Mouse (Mus musculus): Measurements from ENCODE around the gene Slc48a1. TPM values are rescaled to one million over a fixed set of nuclear protein-coding genes. Genes with fewer than 3 reads are reported as not detected.

Gene Slc48a1
- total RNA-seq (2021) = 100 to 1,000 TPM; 165 to 196 TPM

DNA sequence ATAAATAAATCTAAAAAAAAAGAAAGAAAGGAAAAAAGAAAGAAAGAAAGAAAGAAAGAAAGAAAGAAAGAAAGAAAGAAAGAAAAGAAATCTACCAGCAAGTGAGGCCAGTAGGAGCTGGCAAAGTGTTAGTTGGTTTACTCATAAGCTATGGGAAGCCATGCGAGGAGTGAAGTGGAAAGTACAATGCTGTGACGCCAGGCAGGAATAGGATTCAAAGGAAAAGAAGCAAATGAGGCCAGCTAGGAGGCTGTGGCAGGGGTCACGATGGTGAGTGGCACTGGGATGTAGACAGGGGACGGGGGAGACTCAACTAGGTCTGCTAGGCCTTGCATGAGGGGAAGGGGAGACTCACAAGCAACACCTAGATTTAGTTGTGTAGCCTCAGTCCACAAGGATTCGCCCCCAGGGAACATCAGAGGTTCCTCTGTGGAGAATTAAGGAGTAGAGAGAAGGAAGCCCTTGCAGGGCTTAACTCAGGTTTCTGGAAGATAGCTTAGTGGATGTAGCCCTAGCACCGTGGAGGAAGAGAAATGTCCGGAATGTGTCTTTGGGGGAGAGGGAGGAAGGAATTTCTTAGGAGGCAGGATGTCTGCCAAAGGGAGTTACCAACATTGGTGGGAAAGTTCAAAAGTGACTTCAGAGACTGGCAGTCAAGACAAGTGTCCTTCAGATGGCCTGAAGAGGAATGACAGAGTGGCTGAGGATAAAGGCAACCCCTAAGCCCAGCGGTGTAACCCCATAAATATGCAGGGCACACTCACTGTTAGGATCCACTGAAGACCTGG, at the start of gene Slc48a1:
Gene Slc48a1, plus strand, starts transcription at position 210 of the 788 bp plus-strand sequence.
- DNase-seq (ENCODE audit: low spot score in 2 of 2) = no peak
- intact Hi-C loops (cut with DNase I) = no loop called here

DNA sequence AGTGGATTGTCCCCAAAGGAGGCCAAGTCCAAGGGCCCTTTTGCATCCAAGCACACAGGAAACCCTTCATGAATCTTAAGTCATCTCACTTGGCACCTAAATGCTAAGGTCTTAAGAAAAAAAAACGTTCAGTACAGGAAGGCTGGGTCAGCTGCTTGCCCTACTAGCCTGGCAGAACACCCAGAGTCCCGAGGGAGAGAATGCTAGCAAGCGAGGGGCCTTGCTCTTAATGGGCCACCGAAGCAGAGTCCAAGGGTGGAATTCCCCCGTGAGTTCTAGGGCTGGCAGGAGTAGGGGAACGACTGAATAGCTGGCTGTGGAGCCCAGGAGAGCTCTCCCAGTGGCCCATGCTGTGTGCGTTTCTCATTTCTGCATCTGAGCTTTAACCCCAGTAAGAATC, 49.5 kb upstream of the Slc48a1 start:
- intact Hi-C loops (cut with DNase I) = loop anchor here (2.0 kb wide), 1 partner anchor 38 kb away; the partner anchor contains the start of gene Rapgef3
- DNase-seq (ENCODE audit: low spot score in 2 of 2) = no peak

DNA sequence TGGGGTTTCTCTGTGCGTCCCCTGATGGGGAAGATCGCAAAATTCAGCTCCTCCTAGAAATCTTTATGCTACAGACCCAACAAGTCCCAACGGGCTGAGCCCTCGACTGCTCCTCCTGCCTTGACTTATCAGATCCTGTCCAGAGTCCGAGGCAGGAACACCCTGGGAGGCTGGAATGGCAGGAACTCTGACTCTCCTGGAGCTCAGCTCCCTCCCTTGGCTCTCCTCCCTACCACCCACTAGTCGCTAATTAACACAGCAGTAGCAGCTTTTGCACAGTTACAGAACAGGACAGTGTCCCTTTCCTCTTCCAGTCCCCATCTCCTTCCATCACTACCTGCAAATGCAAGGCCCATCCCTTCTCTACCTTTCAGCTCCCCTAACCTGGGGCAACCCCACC, 48.0 kb upstream of the Slc48a1 start:
- intact Hi-C loops (cut with DNase I) = no loop called here
- DNase-seq (ENCODE audit: low spot score in 2 of 2) = no peak

DNA sequence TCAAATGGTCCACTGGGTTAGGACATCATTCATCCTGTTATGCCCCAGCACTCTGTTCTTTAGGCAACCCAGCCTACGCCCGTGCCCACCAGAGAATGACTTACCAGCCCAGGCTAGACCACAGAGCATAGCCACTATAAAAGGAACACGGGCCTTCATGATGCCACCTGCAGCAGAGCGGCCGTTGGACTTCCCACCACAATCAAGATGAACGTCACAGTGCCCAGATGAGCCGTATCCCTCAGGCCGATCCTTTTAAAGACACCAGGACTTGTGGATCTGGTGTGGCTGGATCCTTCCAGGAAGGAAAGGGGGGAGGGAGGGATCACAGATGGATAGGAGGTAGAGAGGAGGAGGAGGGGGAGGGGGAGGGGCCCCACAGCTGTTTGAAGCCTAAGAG, 47.2 kb upstream of the Slc48a1 start, which contains the start of gene Endou:
Gene Endou, minus strand, starts transcription at position 229 of the 400 bp plus-strand sequence.
- DNase-seq (ENCODE audit: low spot score in 2 of 2) = no peak
- intact Hi-C loops (cut with DNase I) = no loop called here

DNA sequence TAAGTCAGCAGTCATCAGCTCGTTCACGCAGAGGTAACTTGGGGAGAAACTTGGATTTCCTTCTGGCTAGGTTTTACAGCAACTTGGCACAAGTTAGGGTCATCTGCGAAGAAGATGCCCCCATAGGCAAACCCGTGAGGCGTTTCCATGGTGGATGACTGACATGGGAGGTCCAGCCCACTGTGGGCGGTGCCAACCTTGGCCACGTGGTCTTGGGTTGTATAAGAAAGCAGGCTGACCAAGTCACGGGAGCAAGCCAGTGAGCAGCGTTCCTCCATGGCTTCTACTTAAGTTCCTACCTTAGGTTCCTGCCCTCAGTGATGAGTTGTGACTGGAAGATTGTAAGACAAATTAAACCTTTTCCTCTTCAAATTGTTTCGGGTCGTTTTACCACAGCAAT, 46.3 kb upstream of the Slc48a1 start:
- no peak for DNase-seq (ENCODE audit: low spot score in 2 of 2)
- intact Hi-C loops (cut with DNase I) = no loop called here

DNA sequence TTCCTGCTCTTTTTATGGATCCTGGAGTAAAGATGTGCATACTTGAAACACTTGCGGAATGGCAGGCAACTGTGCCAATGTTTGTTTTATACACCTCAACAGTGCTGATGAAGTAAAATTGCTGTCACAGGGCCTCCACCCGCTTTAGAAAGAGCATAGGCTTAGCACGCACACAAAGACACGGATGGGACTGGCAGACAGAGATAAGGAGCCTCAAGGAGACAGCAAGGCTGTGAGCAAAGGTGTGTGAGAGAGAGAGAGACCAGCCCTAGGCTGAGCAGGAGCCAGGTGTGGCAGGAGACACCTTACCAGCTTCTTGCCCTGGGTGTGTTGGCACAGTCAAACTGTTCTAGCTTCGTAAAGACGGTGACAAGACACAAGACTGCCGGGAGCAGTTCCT, 39.4 kb upstream of the Slc48a1 start:
- no peak for DNase-seq (ENCODE audit: low spot score in 2 of 2)
- intact Hi-C loops (cut with DNase I) = no loop called here

DNA sequence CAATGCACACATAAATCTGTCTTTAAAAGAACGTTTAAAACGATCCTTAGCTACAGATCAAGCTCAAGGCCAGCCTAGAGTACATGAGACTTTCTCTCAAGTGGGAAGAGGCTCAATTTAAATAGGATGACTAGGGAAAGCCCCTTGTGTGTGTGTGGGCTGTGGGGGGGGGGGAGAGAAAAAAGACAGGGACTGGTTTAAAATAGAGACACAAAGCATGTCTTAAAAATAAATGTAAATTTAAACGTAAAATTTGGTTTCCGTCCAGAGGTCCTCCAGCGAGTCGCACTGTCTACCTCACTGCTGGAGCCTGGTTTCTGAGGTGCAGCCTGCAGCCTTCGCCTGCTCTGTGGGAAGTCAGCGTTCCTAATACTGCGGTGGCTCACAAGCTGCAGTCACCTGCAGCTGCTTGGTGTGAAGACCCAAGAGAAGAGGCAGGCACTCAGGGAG, 38.0 kb upstream of the Slc48a1 start:
- intact Hi-C loops (cut with DNase I) = no loop called here
- DNase-seq (ENCODE audit: low spot score in 2 of 2) = no peak

DNA sequence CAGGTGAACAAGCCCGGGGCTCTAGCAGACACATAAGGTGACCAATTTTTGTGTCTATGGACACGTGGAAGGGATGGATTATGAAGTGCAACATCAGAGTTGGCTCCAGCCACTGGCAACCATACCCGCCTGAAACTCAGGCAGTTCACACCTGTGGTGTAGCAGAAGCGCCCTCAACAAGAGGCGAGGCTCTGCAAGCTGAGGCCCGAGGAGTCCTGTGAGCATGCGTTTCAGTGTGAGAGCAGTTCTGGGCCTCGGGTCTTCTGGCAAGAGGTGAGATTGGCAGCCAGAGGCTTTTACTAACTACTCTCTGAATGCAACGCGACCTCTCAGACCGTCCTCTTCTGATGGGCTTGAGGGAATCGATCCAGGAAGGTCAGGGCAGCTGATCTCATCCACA, 36.7 kb upstream of the Slc48a1 start:
- no peak for DNase-seq (ENCODE audit: low spot score in 2 of 2)
- intact Hi-C loops (cut with DNase I) = no loop called here

DNA sequence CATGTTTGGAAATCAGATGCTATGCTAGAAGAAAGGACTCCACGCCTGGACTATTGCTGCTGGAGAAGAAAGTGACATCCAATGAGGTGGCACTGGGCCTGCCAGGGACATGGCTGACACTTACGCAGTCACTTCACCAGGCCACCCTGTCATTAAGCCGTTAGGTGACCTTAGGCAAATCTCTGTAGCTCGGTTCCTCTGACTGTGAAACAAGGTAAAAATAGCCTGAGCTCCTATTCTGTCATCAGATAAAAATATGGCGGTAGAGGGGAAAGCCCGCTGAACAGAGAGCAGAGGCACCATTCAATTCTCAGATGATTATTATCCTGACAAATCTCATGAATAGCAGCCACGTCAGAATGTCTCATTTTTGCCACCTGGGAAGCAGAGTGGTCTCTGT, 36.2 kb upstream of the Slc48a1 start:
- intact Hi-C loops (cut with DNase I) = no loop called here
- DNase-seq (ENCODE audit: low spot score in 2 of 2) = no peak

DNA sequence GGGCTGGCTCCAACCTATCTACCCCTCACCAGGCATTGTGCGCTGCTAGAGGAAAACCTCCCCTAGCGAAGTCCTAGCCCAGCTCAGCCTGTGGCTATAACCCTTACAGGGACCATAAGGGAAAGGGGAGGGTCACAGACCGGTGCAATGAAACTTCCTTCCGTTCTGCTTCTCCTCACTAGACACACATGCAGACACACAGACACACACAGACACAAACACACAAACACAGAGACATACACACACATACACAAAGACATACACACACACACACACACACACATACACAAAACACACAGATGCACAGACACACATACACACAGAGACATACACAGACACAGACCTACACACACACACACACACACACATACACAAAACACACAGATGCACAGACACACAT, 35.7 kb upstream of the Slc48a1 start:
- no peak for DNase-seq (ENCODE audit: low spot score in 2 of 2)
- intact Hi-C loops (cut with DNase I) = no loop called here

DNA sequence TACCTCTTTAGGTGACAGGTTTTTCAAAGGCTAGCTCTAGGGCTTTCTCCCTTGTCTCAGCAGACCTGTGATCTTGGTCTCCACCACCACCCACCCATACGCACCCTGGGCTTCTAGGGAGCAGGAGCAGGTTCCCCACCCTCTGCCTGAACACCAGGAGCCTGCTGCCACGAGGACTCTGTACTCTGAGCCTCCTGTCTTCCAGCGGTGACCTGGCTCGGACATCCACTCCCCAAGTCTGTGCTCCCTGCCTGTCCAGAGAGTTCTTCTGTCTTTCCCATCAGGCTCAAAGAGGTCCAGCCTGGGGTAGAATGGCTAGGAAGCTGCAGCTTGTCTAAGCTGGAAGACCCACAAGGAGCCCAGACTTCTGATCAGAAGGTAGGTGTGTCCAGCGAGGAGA, 35.1 kb upstream of the Slc48a1 start:
- no peak for DNase-seq (ENCODE audit: low spot score in 2 of 2)
- intact Hi-C loops (cut with DNase I) = no loop called here

DNA sequence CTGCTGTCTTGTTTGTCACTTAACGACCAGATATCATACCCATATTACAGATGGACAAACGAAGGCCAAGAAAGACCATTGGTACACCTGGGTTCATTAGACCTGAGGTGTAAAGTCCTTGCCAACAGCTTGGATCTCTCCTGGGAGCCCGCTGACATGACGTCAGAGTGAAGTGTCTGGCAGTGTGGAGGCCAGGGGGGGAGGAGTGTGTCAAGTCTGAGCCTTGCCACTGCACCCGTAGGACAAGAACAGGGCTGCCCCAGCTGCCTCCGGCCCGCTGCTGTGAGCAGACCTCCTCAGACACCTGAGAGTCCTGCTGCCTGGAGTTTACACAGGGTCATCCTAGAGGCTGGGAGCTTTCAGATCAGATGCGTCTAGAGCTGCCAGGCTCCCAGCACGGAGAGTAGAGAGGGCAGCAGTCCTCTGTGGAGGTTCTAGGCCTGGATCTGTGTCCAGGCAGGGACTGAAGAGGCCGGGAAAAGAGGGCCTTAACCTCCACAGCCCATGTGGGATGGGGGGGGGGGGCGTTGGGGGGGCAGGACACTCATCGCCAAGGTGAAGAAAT, 34.3 kb upstream of the Slc48a1 start:
- DNase-seq (ENCODE audit: low spot score in 2 of 2) = no peak
- intact Hi-C loops (cut with DNase I) = no loop called here

DNA sequence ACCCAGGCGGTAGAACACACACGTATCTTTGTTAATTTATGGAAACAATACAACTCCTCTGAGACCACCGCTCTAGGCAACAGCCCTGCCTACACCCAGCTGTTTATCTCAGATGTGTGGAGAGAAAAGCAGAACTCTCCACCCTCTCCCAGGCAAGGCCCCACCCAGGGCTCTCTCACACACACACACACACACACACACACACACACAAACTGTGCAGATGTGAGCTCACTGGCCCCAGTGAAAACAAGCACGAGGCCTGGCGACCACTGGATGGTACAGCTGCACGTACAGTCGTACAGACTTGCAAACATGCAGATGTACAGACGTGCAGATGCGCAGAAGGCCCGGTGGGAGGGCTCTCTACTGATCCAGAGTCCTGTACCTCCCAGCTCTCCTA, 33.4 kb upstream of the Slc48a1 start:
- no peak for DNase-seq (ENCODE audit: low spot score in 2 of 2)
- intact Hi-C loops (cut with DNase I) = no loop called here

DNA sequence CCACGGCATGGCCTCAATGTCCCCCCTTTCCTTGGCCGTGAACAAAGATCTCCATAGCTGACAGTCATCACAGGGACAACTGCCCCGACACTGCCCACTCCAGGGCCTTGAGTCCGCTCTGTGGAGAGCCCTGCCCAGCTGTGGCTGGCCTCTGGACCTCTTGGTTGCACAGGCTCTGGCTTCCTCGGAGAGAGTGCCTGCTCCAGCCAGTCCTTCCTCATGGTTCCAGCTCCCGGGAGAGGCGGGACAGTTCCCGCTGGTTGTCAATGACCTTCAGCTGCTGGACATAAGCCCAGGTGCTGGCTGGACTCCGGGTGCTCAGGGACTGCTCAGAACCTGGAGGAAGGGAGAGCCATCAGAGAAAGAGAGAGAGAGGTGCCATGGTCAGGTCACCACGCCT, 33.0 kb upstream of the Slc48a1 start:
- no peak for DNase-seq (ENCODE audit: low spot score in 2 of 2)
- intact Hi-C loops (cut with DNase I) = no loop called here

DNA sequence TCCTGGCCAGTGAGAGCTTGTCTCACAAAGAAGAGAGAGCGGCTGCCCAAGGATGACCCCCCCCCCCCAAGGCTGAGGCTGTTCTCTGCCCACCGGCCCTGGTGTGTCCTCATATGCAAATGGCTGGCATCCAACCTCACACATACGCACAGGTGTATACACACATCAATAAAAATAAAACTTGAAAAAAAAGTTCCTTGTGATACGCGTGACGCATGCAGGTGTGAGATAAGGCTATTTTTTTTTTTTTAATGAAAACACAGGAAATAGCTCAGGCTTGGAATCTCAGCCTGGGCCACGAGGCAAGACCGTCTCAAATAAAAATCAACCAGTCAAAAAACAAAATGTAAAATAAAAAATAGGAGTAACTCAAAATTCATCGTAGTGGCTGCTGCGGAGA, 32.0 kb upstream of the Slc48a1 start:
- intact Hi-C loops (cut with DNase I) = no loop called here
- DNase-seq (ENCODE audit: low spot score in 2 of 2) = no peak

DNA sequence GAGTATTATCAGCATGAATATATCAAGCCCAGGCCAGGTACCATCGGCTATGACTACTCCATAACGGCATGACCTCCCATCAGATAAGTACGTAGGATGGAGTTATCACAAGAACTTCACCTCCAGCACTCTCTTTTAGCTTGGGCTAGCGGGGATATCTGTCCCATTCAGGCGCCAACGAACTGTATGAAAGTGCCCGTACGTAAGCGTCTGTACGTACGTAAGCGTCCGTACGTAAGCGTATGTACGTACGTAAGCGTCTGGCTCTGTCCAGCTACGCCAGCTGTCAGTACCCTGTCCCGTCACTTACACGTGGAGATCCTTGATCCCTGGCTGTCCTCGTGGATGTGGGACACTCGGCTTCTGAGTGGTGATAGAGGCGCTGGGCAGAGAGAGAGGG, 31.6 kb upstream of the Slc48a1 start:
- DNase-seq (ENCODE audit: low spot score in 2 of 2) = no peak
- intact Hi-C loops (cut with DNase I) = no loop called here

DNA sequence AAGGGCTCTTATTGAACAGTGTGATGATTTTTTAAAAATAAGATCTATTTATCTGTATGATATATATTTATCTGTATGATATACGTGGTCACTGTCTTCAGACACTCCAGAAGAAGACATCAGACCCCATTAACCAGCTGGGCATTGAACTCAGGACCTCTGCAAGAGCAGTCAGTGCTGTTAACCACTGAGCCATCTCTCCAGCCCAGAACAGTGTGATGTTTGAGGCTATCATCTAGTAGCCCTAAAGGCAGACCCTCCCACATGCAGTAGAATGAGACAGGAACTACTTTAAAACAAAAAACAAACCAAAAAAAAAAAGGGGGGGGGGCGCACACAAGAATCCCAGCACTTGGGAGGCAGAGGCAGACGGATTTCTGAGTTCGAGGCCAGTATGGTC, 30.8 kb upstream of the Slc48a1 start:
- intact Hi-C loops (cut with DNase I) = no loop called here
- DNase-seq (ENCODE audit: low spot score in 2 of 2) = no peak

DNA sequence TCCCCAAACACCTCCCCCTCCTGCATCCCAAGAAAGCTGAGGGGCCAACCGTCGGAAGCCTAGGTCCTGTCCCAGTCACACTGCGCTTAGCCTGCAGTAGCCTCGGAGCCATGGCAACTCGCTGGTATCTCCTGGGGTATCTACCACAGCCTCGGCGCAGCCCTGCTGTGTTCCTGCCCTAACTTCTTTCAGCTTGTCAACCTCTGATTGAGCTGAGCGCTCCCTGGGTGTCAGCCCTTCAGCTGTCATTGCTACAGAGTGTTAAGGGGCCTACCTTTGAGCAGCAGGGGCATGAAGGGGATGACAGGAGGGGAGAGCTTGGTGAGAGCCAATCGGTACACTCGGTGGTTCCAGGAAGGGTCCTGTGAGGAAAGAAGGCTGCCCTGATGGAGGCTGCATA, 30.0 kb upstream of the Slc48a1 start:
- no peak for DNase-seq (ENCODE audit: low spot score in 2 of 2)
- intact Hi-C loops (cut with DNase I) = no loop called here

DNA sequence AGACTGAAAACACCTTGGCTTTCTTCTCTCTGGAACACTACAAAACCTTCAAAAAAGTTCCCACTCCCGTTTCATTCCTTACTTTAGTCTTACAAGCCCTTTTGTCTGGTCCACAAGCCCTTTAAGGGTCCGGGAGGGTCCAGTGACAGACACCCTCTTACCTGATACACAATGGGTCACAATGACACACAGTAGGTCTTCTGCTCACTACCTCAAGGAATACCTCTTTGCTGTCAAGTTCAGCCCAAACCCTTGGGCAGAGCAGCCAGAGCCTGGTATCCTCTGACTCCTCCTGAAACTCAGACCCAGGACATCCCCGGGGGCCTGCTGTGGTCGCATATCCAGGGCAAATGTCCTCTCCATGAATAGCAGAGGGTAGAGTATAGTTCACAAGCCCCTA, 29.4 kb upstream of the Slc48a1 start:
- no peak for DNase-seq (ENCODE audit: low spot score in 2 of 2)
- intact Hi-C loops (cut with DNase I) = no loop called here

DNA sequence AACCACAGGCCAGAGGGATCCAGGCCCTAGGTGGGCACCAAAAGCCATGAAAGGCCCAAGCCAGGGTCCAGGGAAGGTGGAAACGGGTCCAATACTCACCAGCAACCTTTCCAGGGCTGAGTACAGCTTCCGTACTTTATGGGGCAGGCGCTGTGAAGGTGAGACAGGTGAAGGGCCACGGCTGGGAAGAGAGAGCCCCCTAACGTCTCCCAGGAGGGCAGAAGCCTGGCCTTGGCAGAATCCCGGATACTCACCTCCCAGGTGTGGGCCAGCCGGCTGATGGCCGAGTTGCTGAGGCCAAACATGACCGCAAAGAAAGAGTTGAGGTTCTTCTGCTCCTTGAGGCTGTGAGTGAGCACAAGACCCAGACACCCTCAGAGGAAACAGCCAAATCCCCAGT, 28.9 kb upstream of the Slc48a1 start:
- no peak for DNase-seq (ENCODE audit: low spot score in 2 of 2)
- intact Hi-C loops (cut with DNase I) = no loop called here

DNA sequence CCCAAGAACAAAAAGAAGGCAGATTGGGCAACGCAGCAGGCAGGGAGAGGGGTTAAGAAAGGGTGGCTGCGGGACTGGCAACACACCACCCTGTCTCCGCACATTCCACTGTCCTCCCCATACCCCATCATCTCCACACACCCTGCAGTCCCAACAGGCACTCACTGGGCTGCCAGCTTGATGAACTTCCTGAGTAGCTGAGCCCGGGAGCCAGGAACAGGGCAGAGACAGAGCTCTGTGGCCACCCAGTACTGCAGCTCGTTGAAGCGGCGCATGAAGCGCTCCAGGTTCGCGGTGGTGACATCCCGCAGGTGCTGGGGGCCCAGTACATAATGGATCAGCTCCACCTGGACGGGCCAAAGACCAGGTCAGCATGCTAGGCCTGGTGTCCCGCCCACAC, 28.5 kb upstream of the Slc48a1 start:
- no peak for DNase-seq (ENCODE audit: low spot score in 2 of 2)
- intact Hi-C loops (cut with DNase I) = loop anchor here (2.0 kb wide), 1 partner anchor 17 kb away; the partner anchor contains the start of gene Rapgef3
